Mouse (Mus musculus) liver, adult 2 months (tissue): ENCODE data around the gene Cenpp.

Experiments
- CTCF ChIP-seq: fragments of 200-500 bp; IDR thresholded peaks from 2 replicates; pipeline ENCODE4 v1.5.1; 2011; ENCODE audit warnings: low read depth, low read length, control low read depth
- POLR2A ChIP-seq: fragments of 200-500 bp; IDR thresholded peaks from 2 replicates; pipeline ENCODE4 v1.6.1; 2011; ENCODE audit warnings: low read length, control low read depth; ENCODE audit not compliant: insufficient read depth; ENCODE audit errors: extremely low read depth

GRCm38 (mm10) chr13:49428042-49428675 is 224.4 kb downstream of the Cenpp start:
- no peak for TF ChIP-seq POLR2A
- TF ChIP-seq CTCF: no peak
